Mouse (Mus musculus) c-Kit-positive CD71-positive TER-119-positive erythroid progenitor cells, embryonic 14.5 days (primary cell): ENCODE data around the gene Ube2e2.
"Not testable (repeated sequence)": the region's sequence is repeated elsewhere in the genome, so short reads cannot be mapped to it uniquely, and the experiment has no call there.

ENCODE experiments used
- DNase-seq: peaks from one replicate; pipeline ENCODE4 v3.0.0-alpha.2; 2013; ENCODE audit warnings: low spot score

The Ube2e2 gene

GRCm38 (mm10) chr14:18754001-18754400 is 140.1 kb downstream of the Ube2e2 start:
- DNase-seq, result no peak

- no peak for DNase-seq
Observed at GRCm38 (mm10) chr14:18731154-18731553, 162.9 kb downstream of the Ube2e2 start.

GRCm38 (mm10) chr14:18720601-18721591 is 173.2 kb downstream of the Ube2e2 start:
- DNase-seq, result no peak

GRCm38 (mm10) chr14:18716970-18717369 is 177.1 kb downstream of the Ube2e2 start:
- DNase-seq, result no peak

- DNase-seq, result no peak
Observed at GRCm38 (mm10) chr14:18715529-18715928, 178.5 kb downstream of the Ube2e2 start.

- no peak for DNase-seq
Observed at GRCm38 (mm10) chr14:18697662-18698225, 196.3 kb downstream of the Ube2e2 start.

- DNase-seq, result not testable (repeated sequence)
Observed at GRCm38 (mm10) chr14:18696418-18696817, 197.6 kb downstream of the Ube2e2 start.

GRCm38 (mm10) chr14:18678121-18678836 is 215.8 kb downstream of the Ube2e2 start:
- no peak for DNase-seq

- DNase-seq, result no peak
Observed at GRCm38 (mm10) chr14:18670712-18671111, 223.4 kb downstream of the Ube2e2 start.

GRCm38 (mm10) chr14:18669301-18669935 is 224.6 kb downstream of the Ube2e2 start:
- DNase-seq, result no peak

- DNase-seq, result not testable (repeated sequence)
Observed at GRCm38 (mm10) chr14:18668309-18668708, 225.8 kb downstream of the Ube2e2 start.

- no peak for DNase-seq
Observed at GRCm38 (mm10) chr14:18667755-18668154, 226.3 kb downstream of the Ube2e2 start.

- no peak for DNase-seq
Observed at GRCm38 (mm10) chr14:18666251-18666650, 227.8 kb downstream of the Ube2e2 start.

- no peak for DNase-seq
Observed at GRCm38 (mm10) chr14:18665267-18666024, 228.6 kb downstream of the Ube2e2 start.

- no peak for DNase-seq
Observed at GRCm38 (mm10) chr14:18663666-18664065, 230.4 kb downstream of the Ube2e2 start.

GRCm38 (mm10) chr14:18657777-18658753 is 236.0 kb downstream of the Ube2e2 start:
- DNase-seq, result no peak

GRCm38 (mm10) chr14:18649123-18649675 is 244.9 kb downstream of the Ube2e2 start:
- no peak for DNase-seq

GRCm38 (mm10) chr14:18641656-18642055 is 252.4 kb downstream of the Ube2e2 start:
- no peak for DNase-seq

- no peak for DNase-seq
Observed at GRCm38 (mm10) chr14:18638753-18639456, 255.2 kb downstream of the Ube2e2 start.
